23 mouse cellular contexts compared by ENCODE assay signal in the genomic region with DNA sequence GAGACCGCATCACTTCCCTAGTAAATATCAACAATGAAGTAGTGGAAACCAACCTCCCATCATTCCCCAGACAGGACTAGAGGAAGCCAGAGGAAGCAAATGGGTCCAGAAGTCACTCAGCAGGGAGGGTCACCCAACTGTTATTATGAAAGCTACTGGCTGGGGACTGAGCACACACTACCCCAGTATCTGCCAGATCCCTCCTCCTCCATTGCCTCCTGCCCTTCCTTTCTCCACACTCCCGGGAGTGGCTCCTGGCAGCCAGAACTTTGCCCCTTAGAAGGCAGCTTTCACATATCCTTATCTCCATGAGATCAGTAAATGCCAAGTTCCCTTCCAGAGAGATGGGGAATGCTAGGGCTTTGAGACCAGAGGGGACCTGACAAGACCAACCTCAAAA. TPM values are rescaled to one million over a fixed set of nuclear protein-coding genes. Genes with fewer than 3 reads are reported as not detected.
DNase-seq lines count a peak whose midpoint lies in the region; ATAC-seq and TF ChIP-seq lines count a peak whose summit lies in the region.
"Had no signal": no experiment of that assay in that cellular context is flagged by ENCODE, and none has a peak within 500 bp of the region (broad histone marks: within the 10 kb centered on the region; RNA-seq: fewer than 3 reads in every experiment).

No protein-coding gene starts in this region.

- no peaks in the 10 kb centered on the region for H3K27me3 ChIP-seq in E14TG2a.4 (ENCODE audit: insufficient read depth, low read length)
- H3K27me3 ChIP-seq in intestine, embryonic 15.5 days (replicated peaks), result no peaks in the 10 kb centered on the region
- H3K27me3 ChIP-seq in intestine, postnatal 0 days (replicated peaks; ENCODE audit: control insufficient read depth, insufficient read depth, low read length), result no peaks in the 10 kb centered on the region
- H3K27me3 ChIP-seq in stomach, postnatal 0 days (ENCODE audit: control insufficient read depth, insufficient read depth, low read length), result no peaks in the 10 kb centered on the region
- H3K27me3 ChIP-seq: CH12.LX had no signal

- H3K27ac ChIP-seq in intestine, embryonic 15.5 days, result peak overlapping the region; percentile 71; the same call in 1 of the 2 replicates
- peak overlapping the region; percentile 69; the same call in 1 of the 2 replicates for H3K27ac ChIP-seq in intestine, postnatal 0 days (ENCODE audit: low read depth, low read length)
- no peak overlapping the region for H3K27ac ChIP-seq in stomach, postnatal 0 days (replicated peaks)
- H3K27ac ChIP-seq: embryonic facial prominence, embryonic 10.5 days; embryonic facial prominence, embryonic 12.5 days; forebrain, embryonic 13.5 days; forebrain, embryonic 15.5 days had no signal

- peak; percentile 41 for DNase-seq in stomach, postnatal 0 days (ENCODE audit: low spot score)
- no peak for DNase-seq in gastrocnemius, postnatal 25 days
- DNase-seq in adrenal gland, adult (ENCODE audit: inconsistent age in 2 of 2, low spot score in 1 of 2), result no peak
- no peak for DNase-seq in gastrocnemius, adult 8-10 months (ENCODE audit: low spot score in 2 of 2)
- DNase-seq: adrenal gland, adult 2 months; adrenal gland, postnatal 10 days; adrenal gland, postnatal 25 days; B cell, adult 2 months; cerebellum, adult 11-12 months; cerebellum, adult 2 months; cerebellum, adult 9-10 months; cerebellum, postnatal 10 days; cerebellum, postnatal 25 days; forebrain, postnatal 0 days had no signal

- TF ChIP-seq CTCF in E14TG2a.4 (conservative IDR thresholded peaks at IDR 0.05; ENCODE audit: low read length), result no peak
- no peak for TF ChIP-seq CTCF in intestine, postnatal 0 days (IDR thresholded peaks at IDR 0.05; ENCODE audit: low read depth)
- no peak for TF ChIP-seq CTCF in stomach, postnatal 0 days (IDR thresholded peaks at IDR 0.05; ENCODE audit: low read depth)

- peaks cover 75% of the 10 kb centered on the region for H3K4me1 ChIP-seq in E14TG2a.4 (replicated peaks; ENCODE audit: low read depth, low read length)
- peaks cover 14% of the 10 kb centered on the region; the same call in 1 of the 2 replicates for H3K4me1 ChIP-seq in intestine, embryonic 15.5 days (replicated peaks)
- peaks cover 5% of the 10 kb centered on the region; the same call in 1 of the 2 replicates for H3K4me1 ChIP-seq in intestine, postnatal 0 days (replicated peaks; ENCODE audit: control insufficient read depth, insufficient read depth, low read length)
- H3K4me1 ChIP-seq in stomach, postnatal 0 days (replicated peaks; ENCODE audit: control insufficient read depth, insufficient read depth), result no peaks in the 10 kb centered on the region

- TF ChIP-seq EP300 in stomach, postnatal 0 days (optimal IDR thresholded peaks at IDR 0.05), result no peak

- H3K4me2 ChIP-seq in intestine, embryonic 15.5 days (replicated peaks), result peak overlapping the region; percentile 9; the same call in 1 of the 2 replicates
- H3K4me2 ChIP-seq in intestine, postnatal 0 days (replicated peaks; ENCODE audit: low read depth), result no peak overlapping the region; the same call in 1 of the 2 replicates
- H3K4me2 ChIP-seq in stomach, postnatal 0 days (replicated peaks; ENCODE audit: low read depth), result no peak overlapping the region
- H3K4me2 ChIP-seq: embryonic facial prominence, embryonic 12.5 days; forebrain, embryonic 13.5 days; forebrain, embryonic 15.5 days had no signal

- 0 out of 2 replicates have a peak, but pooled peaks cover 7% of the 10 kb centered on the region for H3K36me3 ChIP-seq in E14TG2a.4 (ENCODE audit: insufficient read depth, low read length)
- no peaks in the 10 kb centered on the region for H3K36me3 ChIP-seq in intestine, embryonic 15.5 days
- H3K36me3 ChIP-seq in intestine, postnatal 0 days (ENCODE audit: control insufficient read depth, insufficient read depth), result no peaks in the 10 kb centered on the region
- H3K36me3 ChIP-seq in stomach, postnatal 0 days (ENCODE audit: control insufficient read depth, insufficient read depth, low read length), result no peaks in the 10 kb centered on the region
- H3K36me3 ChIP-seq: embryonic facial prominence, embryonic 10.5 days; embryonic facial prominence, embryonic 12.5 days; forebrain, embryonic 15.5 days had no signal

- H3K9me3 ChIP-seq in E14TG2a.4 (ENCODE audit: low read length), result peaks cover 8% of the 10 kb centered on the region
- no peaks in the 10 kb centered on the region for H3K9me3 ChIP-seq in intestine, embryonic 15.5 days
- no peaks in the 10 kb centered on the region for H3K9me3 ChIP-seq in intestine, postnatal 0 days (ENCODE audit: control insufficient read depth)
- H3K9me3 ChIP-seq in stomach, postnatal 0 days (ENCODE audit: control insufficient read depth, low read length), result no peaks in the 10 kb centered on the region
- H3K9me3 ChIP-seq: embryonic facial prominence, embryonic 10.5 days; embryonic facial prominence, embryonic 12.5 days; forebrain, embryonic 13.5 days; forebrain, embryonic 15.5 days had no signal

- H3K4me3 ChIP-seq in E14TG2a.4 (replicated peaks; ENCODE audit: low read length), result 0 out of 2 replicates have a peak overlapping the region, but pooled peaks have one; percentile 29
- no peak overlapping the region for H3K4me3 ChIP-seq in intestine, embryonic 15.5 days (replicated peaks)
- no peak overlapping the region for H3K4me3 ChIP-seq in intestine, postnatal 0 days (ENCODE audit: low read depth, low read length)
- H3K4me3 ChIP-seq in stomach, postnatal 0 days (ENCODE audit: low read depth, low read length), result no peak overlapping the region
- H3K4me3 ChIP-seq: embryonic facial prominence, embryonic 10.5 days; embryonic facial prominence, embryonic 12.5 days; forebrain, embryonic 13.5 days; forebrain, embryonic 15.5 days had no signal

- 57% methylated on average over 2 of the region's 2 CpGs for WGBS in intestine, embryonic 15.5 days
- 37% methylated on average over 2 of the region's 2 CpGs for WGBS in intestine, postnatal 0 days
- WGBS in stomach, postnatal 0 days, result 54% methylated on average over 2 of the region's 2 CpGs

- peak; percentile 65 for ATAC-seq in intestine, embryonic 15.5 days
- peak; percentile 65 for ATAC-seq in intestine, postnatal 0 days
- ATAC-seq in stomach, postnatal 0 days (ENCODE audit: low FRiP score, low TSS enrichment), result no peak
- ATAC-seq: CD4-positive, CD25-positive, alpha-beta regulatory T cell, adult 4 months; forebrain, embryonic 13.5 days; forebrain, embryonic 15.5 days; forebrain, postnatal 0 days had no signal

- no peak overlapping the region for H3K9ac ChIP-seq in intestine, embryonic 15.5 days
- no peak overlapping the region for H3K9ac ChIP-seq in intestine, postnatal 0 days (ENCODE audit: low read depth, low read length)
- H3K9ac ChIP-seq in stomach, postnatal 0 days (ENCODE audit: low read length), result no peak overlapping the region
- H3K9ac ChIP-seq: embryonic facial prominence, embryonic 12.5 days; forebrain, embryonic 13.5 days; forebrain, embryonic 15.5 days; forebrain, postnatal 0 days had no signal

RNA-seq across cellular contexts. Expression of a gene that starts 5.8 kb away (rescaled TPM):
- polyA plus RNA-seq in intestine, embryonic 15.5 days (2015; fragmentation: Nextera tagmentation; extraction: Ambion mirVana), result 8.0 and 8.6 TPM in 2 replicates
- 10.5 and 10.6 TPM in 2 replicates for polyA plus RNA-seq in intestine, postnatal 0 days (2015; fragmentation: Nextera tagmentation; extraction: Ambion mirVana)
- 7.3 and 8.7 TPM in 2 replicates for polyA plus RNA-seq in stomach, postnatal 0 days (2015; fragmentation: Nextera tagmentation; extraction: Ambion mirVana)
- 1 to 10 TPM; 4.4 to 5.8 TPM for total RNA-seq in gastrocnemius, postnatal 25 days (2021)
- 10 to 100 TPM in 2 of 4 experiments, 1 to 10 TPM in 2; 7.0 to 12.5 (median 9.5) TPM for total RNA-seq in gastrocnemius, adult 8-10 months (2022)

RNA-seq across cellular contexts. Expression of a gene that starts 19.1 kb away (rescaled TPM):
- 34.2 and 38.3 TPM in 2 replicates for polyA plus RNA-seq in intestine, embryonic 15.5 days (2015; fragmentation: Nextera tagmentation; extraction: Ambion mirVana)
- polyA plus RNA-seq in intestine, postnatal 0 days (2015; fragmentation: Nextera tagmentation; extraction: Ambion mirVana), result 14.8 and 16.9 TPM in 2 replicates
- 19.0 and 21.5 TPM in 2 replicates for polyA plus RNA-seq in stomach, postnatal 0 days (2015; fragmentation: Nextera tagmentation; extraction: Ambion mirVana)
- total RNA-seq in gastrocnemius, postnatal 25 days (2021), result 10 to 100 TPM; 11.2 to 12.4 TPM
- total RNA-seq in gastrocnemius, adult 8-10 months (2022), result 10 to 100 TPM in 1 of 4 experiments, 1 to 10 TPM in 3; 6.3 to 10.0 (median 9.2) TPM

RNA-seq across cellular contexts. Expression of a gene that starts 41.4 kb away (rescaled TPM):
- polyA plus RNA-seq in intestine, embryonic 15.5 days (2015; fragmentation: Nextera tagmentation; extraction: Ambion mirVana), result 77.2 and 85.6 TPM in 2 replicates
- polyA plus RNA-seq in intestine, postnatal 0 days (2015; fragmentation: Nextera tagmentation; extraction: Ambion mirVana), result 66.1 and 70.6 TPM in 2 replicates
- polyA plus RNA-seq in stomach, postnatal 0 days (2015; fragmentation: Nextera tagmentation; extraction: Ambion mirVana), result 55.0 and 65.1 TPM in 2 replicates
- 10 to 100 TPM; 36.3 to 47.0 TPM for total RNA-seq in gastrocnemius, postnatal 25 days (2021)
- total RNA-seq in gastrocnemius, adult 8-10 months (2022), result 10 to 100 TPM; 49.6 to 55.5 (median 51.0) TPM

RNA-seq across cellular contexts. Expression of a gene that starts 46.0 kb away (rescaled TPM):
- 131 and 140 TPM in 2 replicates for polyA plus RNA-seq in intestine, embryonic 15.5 days (2015; fragmentation: Nextera tagmentation; extraction: Ambion mirVana)
- 99.5 and 102 TPM in 2 replicates for polyA plus RNA-seq in intestine, postnatal 0 days (2015; fragmentation: Nextera tagmentation; extraction: Ambion mirVana)
- 108 and 114 TPM in 2 replicates for polyA plus RNA-seq in stomach, postnatal 0 days (2015; fragmentation: Nextera tagmentation; extraction: Ambion mirVana)
- 10 to 100 TPM; 58.1 to 58.5 TPM for total RNA-seq in gastrocnemius, postnatal 25 days (2021)
- total RNA-seq in gastrocnemius, adult 8-10 months (2022), result 100 to 1,000 TPM in 2 of 4 experiments, 10 to 100 TPM in 2; 78.5 to 108 (median 99.3) TPM

RNA-seq across cellular contexts. Expression of a gene that starts 46.3 kb away (rescaled TPM):
- polyA plus RNA-seq in intestine, embryonic 15.5 days (2015; fragmentation: Nextera tagmentation; extraction: Ambion mirVana), result 0.63 and 0.95 TPM in 2 replicates
- 0.14 TPM in 1 of 2 replicates, not detected in the other for polyA plus RNA-seq in intestine, postnatal 0 days (2015; fragmentation: Nextera tagmentation; extraction: Ambion mirVana)
- polyA plus RNA-seq in stomach, postnatal 0 days (2015; fragmentation: Nextera tagmentation; extraction: Ambion mirVana), result 3.7 and 5.0 TPM in 2 replicates
- total RNA-seq in gastrocnemius, postnatal 25 days (2021), result under 1 TPM; 0.28 to 0.40 TPM
- 1 to 10 TPM in 1 of 4 experiments, under 1 TPM in 3; 0.56 to 1.1 (median 0.77) TPM for total RNA-seq in gastrocnemius, adult 8-10 months (2022)
